Mouse (Mus musculus) gastrocnemius, adult 18-20 months (tissue): ENCODE data around the gene Gm3415. TPM values are rescaled to one million over a fixed set of nuclear protein-coding genes. Genes with fewer than 3 reads are reported as not detected.
"Not testable (repeated sequence)": the region's sequence is repeated elsewhere in the genome, so short reads cannot be mapped to it uniquely, and the experiment has no call there.

Experiments used
- DNase-seq: peaks from one replicate; pipeline ENCODE4 v3.0.0; 2021; ENCODE audit warnings: low spot score
- long read RNA-seq, 2 experiments: library from polyadenylated mRNA; stranded (forward); transcript quantifications; one replicate each; pipeline ENCODE4 v2.0.0; 2021
- total RNA-seq, 2 experiments: library from RNA; stranded (reverse); gene quantifications; 2 replicates each; pipeline ENCODE4 v1.2.3; 2021

Gm3415 gene
- not detected for total RNA-seq
- long read RNA-seq, experiment 1, result 0 reads
- long read RNA-seq, experiment 2, result 0 reads

GRCm38 (mm10) chr5:146555836-146556235 is at the start of gene Gm3415:
Gene Gm3415, plus strand, starts transcription at chr5:146556136.
- not testable (repeated sequence) for DNase-seq

- not testable (repeated sequence) for DNase-seq
Observed at GRCm38 (mm10) chr5:146513823-146514222, 42.1 kb upstream of the Gm3415 start, which contains the start of gene Gm3402. Gene Gm3402, plus strand, starts transcription at chr5:146514123.

GRCm38 (mm10) chr5:146525501-146525900 is 30.4 kb upstream of the Gm3415 start, which contains the start of gene Gm3404:
Gene Gm3404, plus strand, starts transcription at chr5:146525801.
- DNase-seq, result not testable (repeated sequence)

GRCm38 (mm10) chr5:146537347-146537746 is 18.6 kb upstream of the Gm3415 start, which contains the start of gene Gm3409:
Gene Gm3409, plus strand, starts transcription at chr5:146537647.
- not testable (repeated sequence) for DNase-seq

GRCm38 (mm10) chr5:146564259-146564658 is 8.3 kb downstream of the Gm3415 start:
- DNase-seq, result no peak

- DNase-seq, result no peak
Observed at GRCm38 (mm10) chr5:146567054-146567453, 11.1 kb downstream of the Gm3415 start.

- not testable (repeated sequence) for DNase-seq
Observed at GRCm38 (mm10) chr5:146570179-146570578, 14.2 kb downstream of the Gm3415 start.

- DNase-seq, result not testable (repeated sequence)
Observed at GRCm38 (mm10) chr5:146571830-146572734, 16.1 kb downstream of the Gm3415 start.

- not testable (repeated sequence) for DNase-seq
Observed at GRCm38 (mm10) chr5:146572735-146573042, 16.8 kb downstream of the Gm3415 start.

- DNase-seq, result no peak
Observed at GRCm38 (mm10) chr5:146576668-146577067, 20.7 kb downstream of the Gm3415 start.

- DNase-seq, result no peak
Observed at GRCm38 (mm10) chr5:146584156-146584477, 28.2 kb downstream of the Gm3415 start.

GRCm38 (mm10) chr5:146584478-146585306 is 28.8 kb downstream of the Gm3415 start, which contains the start of gene Gpr12:
Gene Gpr12, minus strand, starts transcription at chr5:146585239.
- DNase-seq, result no peak

- no peak for DNase-seq
Observed at GRCm38 (mm10) chr5:146585307-146585651, 29.3 kb downstream of the Gm3415 start.

GRCm38 (mm10) chr5:146586357-146587070 is 30.6 kb downstream of the Gm3415 start:
- no peak for DNase-seq

- no peak for DNase-seq
Observed at GRCm38 (mm10) chr5:146590987-146591386, 35.1 kb downstream of the Gm3415 start.

GRCm38 (mm10) chr5:146591636-146592035 is 35.7 kb downstream of the Gm3415 start:
- DNase-seq, result no peak

GRCm38 (mm10) chr5:146592580-146592979 is 36.6 kb downstream of the Gm3415 start:
- DNase-seq, result no peak

GRCm38 (mm10) chr5:146596612-146597502 is 40.9 kb downstream of the Gm3415 start:
- no peak for DNase-seq

GRCm38 (mm10) chr5:146597503-146597874 is 41.6 kb downstream of the Gm3415 start:
- no peak for DNase-seq
